Mouse (Mus musculus) liver, postnatal 0 days (tissue): ENCODE results near the gene Hrh2.

Experiments used
- CTCF ChIP-seq: sonication (generic); IDR thresholded peaks from 2 replicates; pipeline ENCODE4 v1.5.1; 2016; ENCODE audit warnings: antibody characterized with exemption, low read depth
- EP300 ChIP-seq: IDR thresholded peaks from 2 replicates; pipeline ENCODE4 v1.6.1; 2016; ENCODE audit warnings: antibody characterized with exemption, low read depth, mild to moderate bottlenecking

GRCm38 (mm10) chr13:54282861-54283206 is 90.9 kb downstream of the Hrh2 start:
- TF ChIP-seq CTCF (no peak), EP300 (no peak)
